Mouse (Mus musculus): Measurements from ENCODE around the gene Kcnmb1. TPM values are rescaled to one million over a fixed set of nuclear protein-coding genes. Genes with fewer than 3 reads are reported as not detected.

Kcnmb1 gene
- total and polyA plus RNA-seq, 2 experiments, result 0.01 TPM; not detected in 1

- Histone ChIP-seq H3K27me3 (ENCODE audit: control insufficient read depth, insufficient read depth, low read length) (no peaks in the 10 kb centered on the region), H3K9ac (ENCODE audit: low read depth, low read length) (no peak overlapping the region), H3K36me3 (ENCODE audit: control insufficient read depth, insufficient read depth, low read length) (no peaks in the 10 kb centered on the region), H3K27ac (replicated peaks; ENCODE audit: insufficient read depth, low read depth, low read length) (no peak overlapping the region), H3K4me3 (ENCODE audit: insufficient read depth, low read depth, low read length) (no peak overlapping the region), H3K4me1 (ENCODE audit: control insufficient read depth, insufficient read depth, low read length) (no peaks in the 10 kb centered on the region), H3K79me2 (ENCODE audit: control insufficient read depth, insufficient read depth, low read length) (no peaks in the 10 kb centered on the region)
- DNase-seq (ENCODE audit: extremely low read depth, low read depth, low spot score), result no peak
- TF ChIP-seq POLR2A (IDR thresholded peaks at IDR 0.05; ENCODE audit: extremely low read depth, insufficient read depth, low read length) (no peak), CTCF (IDR thresholded peaks at IDR 0.05; ENCODE audit: low read depth, low read length) (no peak)
- WGBS, result 82% methylated on average over 14 of the region's 14 CpGs
Measured at GRCm38 (mm10) chr11:33974341-33975040, 11.7 kb downstream of the Kcnmb1 start.

DNA sequence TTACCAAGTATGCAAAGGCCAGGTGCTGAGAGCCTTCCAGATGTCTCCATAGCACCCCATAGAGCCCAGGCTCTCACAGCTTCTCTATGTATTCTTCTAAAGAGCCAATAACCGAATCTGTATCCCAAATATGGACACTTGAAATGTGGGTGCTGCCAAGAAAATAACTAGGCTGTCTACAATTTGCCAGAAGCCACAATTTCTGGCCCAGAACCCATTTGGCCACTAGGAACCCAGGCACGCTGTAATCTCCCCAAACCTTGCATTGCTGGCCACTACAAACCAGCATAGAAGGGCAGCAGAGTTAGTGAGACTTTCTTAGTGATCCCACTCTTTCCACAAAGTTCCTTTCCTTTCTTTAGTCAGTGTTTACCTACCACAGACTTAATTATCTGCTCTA is 12.3 kb downstream of the Kcnmb1 start:
- no peaks in the 10 kb centered on the region for H3K79me2 ChIP-seq (ENCODE audit: control insufficient read depth, insufficient read depth, low read length)
- DNase-seq (ENCODE audit: extremely low read depth, low read depth, low spot score), result peak; percentile 2
- TF ChIP-seq CTCF (IDR thresholded peaks at IDR 0.05; ENCODE audit: low read depth, low read length), result no peak
- TF ChIP-seq POLR2A (IDR thresholded peaks at IDR 0.05; ENCODE audit: extremely low read depth, insufficient read depth, low read length), result no peak

DNA sequence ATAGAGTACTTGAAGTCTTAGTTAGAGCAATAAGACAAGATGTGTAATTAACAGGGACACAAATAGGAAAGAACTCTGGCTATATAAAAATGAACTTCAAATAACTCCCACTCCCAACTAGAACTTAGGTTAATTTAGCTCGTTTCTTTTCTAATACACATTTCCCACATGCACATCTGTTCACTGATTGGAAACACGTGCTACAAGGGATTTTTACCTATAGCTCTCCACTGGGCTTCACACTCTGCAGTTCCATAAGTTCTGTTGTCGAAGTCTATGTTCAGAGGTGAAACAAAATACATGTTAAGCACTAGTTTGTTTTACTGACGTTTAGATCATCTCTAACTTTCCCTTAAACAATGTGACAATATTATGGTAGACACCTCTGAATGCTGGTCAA is 17.3 kb downstream of the Kcnmb1 start:
- Histone ChIP-seq H3K9ac (ENCODE audit: low read depth, low read length) (no peak overlapping the region), H3K27me3 (ENCODE audit: control insufficient read depth, insufficient read depth, low read length) (no peaks in the 10 kb centered on the region), H3K27ac (replicated peaks; ENCODE audit: insufficient read depth, low read depth, low read length) (no peak overlapping the region), H3K4me3 (ENCODE audit: insufficient read depth, low read depth, low read length) (no peak overlapping the region), H3K4me1 (ENCODE audit: control insufficient read depth, insufficient read depth, low read length) (no peaks in the 10 kb centered on the region), H3K79me2 (ENCODE audit: control insufficient read depth, insufficient read depth, low read length) (no peaks in the 10 kb centered on the region), H3K36me3 (ENCODE audit: control insufficient read depth, insufficient read depth, low read length) (no peaks in the 10 kb centered on the region)
- TF ChIP-seq POLR2A (IDR thresholded peaks at IDR 0.05; ENCODE audit: extremely low read depth, insufficient read depth, low read length) (no peak), CTCF (IDR thresholded peaks at IDR 0.05; ENCODE audit: low read depth, low read length) (no peak)
- WGBS, result 77% methylated on average over 4 of the region's 4 CpGs
- no peak for DNase-seq (ENCODE audit: extremely low read depth, low read depth, low spot score)

More for the DNA sequence above, 12.3 kb downstream of the Kcnmb1 start:
- H3K36me3 ChIP-seq (ENCODE audit: control insufficient read depth, insufficient read depth, low read length), result no peaks in the 10 kb centered on the region
- H3K27ac ChIP-seq (replicated peaks; ENCODE audit: insufficient read depth, low read depth, low read length), result no peak overlapping the region
- no peaks in the 10 kb centered on the region for H3K27me3 ChIP-seq (ENCODE audit: control insufficient read depth, insufficient read depth, low read length)
- WGBS, result 83% methylated on average over 2 of the region's 2 CpGs
- H3K9ac ChIP-seq (ENCODE audit: low read depth, low read length), result no peak overlapping the region
- H3K4me3 ChIP-seq (ENCODE audit: insufficient read depth, low read depth, low read length), result no peak overlapping the region
- no peaks in the 10 kb centered on the region for H3K4me1 ChIP-seq (ENCODE audit: control insufficient read depth, insufficient read depth, low read length)

- Histone ChIP-seq H3K36me3 (ENCODE audit: control insufficient read depth, insufficient read depth, low read length) (no peaks in the 10 kb centered on the region), H3K79me2 (ENCODE audit: control insufficient read depth, insufficient read depth, low read length) (no peaks in the 10 kb centered on the region), H3K9ac (ENCODE audit: low read depth, low read length) (no peak overlapping the region), H3K4me3 (ENCODE audit: insufficient read depth, low read depth, low read length) (no peak overlapping the region), H3K27me3 (ENCODE audit: control insufficient read depth, insufficient read depth, low read length) (no peaks in the 10 kb centered on the region), H3K4me1 (ENCODE audit: control insufficient read depth, insufficient read depth, low read length) (no peaks in the 10 kb centered on the region), H3K27ac (replicated peaks; ENCODE audit: insufficient read depth, low read depth, low read length) (no peak overlapping the region)
- TF ChIP-seq POLR2A (IDR thresholded peaks at IDR 0.05; ENCODE audit: extremely low read depth, insufficient read depth, low read length), result no peak
- TF ChIP-seq CTCF (IDR thresholded peaks at IDR 0.05; ENCODE audit: low read depth, low read length), result no peak
- no peak for DNase-seq (ENCODE audit: extremely low read depth, low read depth, low spot score)
- 81% methylated on average over 2 of the region's 2 CpGs for WGBS
Measured at GRCm38 (mm10) chr11:33986525-33986924, 23.7 kb downstream of the Kcnmb1 start.

DNA sequence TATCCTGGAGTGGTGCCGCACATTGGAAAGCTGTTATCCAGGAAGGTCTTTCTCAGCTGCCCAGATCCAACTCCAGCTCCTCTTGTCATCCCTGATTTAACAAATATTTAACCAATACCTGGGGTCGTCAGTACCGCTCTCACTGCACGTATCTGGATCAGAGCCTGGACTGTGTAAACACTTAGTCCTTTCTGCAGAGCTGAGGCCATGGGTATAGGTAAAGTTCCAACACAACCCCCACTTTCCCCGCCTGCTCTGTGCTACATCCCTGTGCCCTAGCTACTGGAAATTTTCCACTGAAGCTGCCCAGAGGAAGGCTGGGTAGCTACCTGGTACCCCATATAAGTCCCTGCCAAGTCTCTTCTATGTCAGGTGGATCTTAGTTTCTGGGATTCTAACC is 27.2 kb downstream of the Kcnmb1 start:
- 28% methylated on average over 5 of the region's 5 CpGs for WGBS

DNA sequence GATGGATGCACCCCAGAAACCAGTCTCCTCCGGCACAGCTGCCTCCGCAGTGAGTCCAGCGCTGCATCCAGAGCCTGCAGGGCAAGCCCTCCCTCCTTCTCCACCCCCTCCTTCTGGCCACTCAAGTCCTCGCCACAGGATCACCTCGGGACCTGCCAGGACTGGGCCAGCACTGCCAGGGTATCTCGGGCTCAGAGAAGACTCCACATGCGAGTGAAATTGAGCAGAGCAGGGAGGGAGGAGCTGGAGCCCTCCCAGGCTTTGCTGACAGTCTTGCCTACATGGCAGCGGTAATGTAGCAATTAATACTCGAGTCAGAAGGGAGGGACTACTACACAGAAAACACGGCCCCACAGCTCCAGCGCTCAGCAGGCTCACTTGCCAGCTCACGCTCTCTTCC is 30.1 kb downstream of the Kcnmb1 start, which contains the start of gene Kcnip1:
Gene Kcnip1 (minus strand): TSS at position 215 of the 400 bp plus-strand sequence.
- Histone ChIP-seq H3K4me3 (ENCODE audit: insufficient read depth, low read depth, low read length) (no peak within 1 kb of the TSS), H3K79me2 (ENCODE audit: control insufficient read depth, insufficient read depth, low read length) (no peaks in the 10 kb centered on the region), H3K4me1 (ENCODE audit: control insufficient read depth, insufficient read depth, low read length) (no peaks in the 10 kb centered on the region), H3K27me3 (ENCODE audit: control insufficient read depth, insufficient read depth, low read length) (no peaks in the 10 kb centered on the region), H3K9ac (ENCODE audit: low read depth, low read length) (no peak within 1 kb of the TSS), H3K36me3 (ENCODE audit: control insufficient read depth, insufficient read depth, low read length) (no peaks in the 10 kb centered on the region), H3K27ac (replicated peaks; ENCODE audit: insufficient read depth, low read depth, low read length) (no peak within 1 kb of the TSS)
- DNase-seq (ENCODE audit: extremely low read depth, low read depth, low spot score), result no peak
- TF ChIP-seq POLR2A (IDR thresholded peaks at IDR 0.05; ENCODE audit: extremely low read depth, insufficient read depth, low read length) (no peak), CTCF (IDR thresholded peaks at IDR 0.05; ENCODE audit: low read depth, low read length) (no peak)
- WGBS, result 22% methylated on average over 12 of the region's 12 CpGs

More for the DNA sequence above, 27.2 kb downstream of the Kcnmb1 start:
- no peak overlapping the region for H3K27ac ChIP-seq (replicated peaks; ENCODE audit: insufficient read depth, low read depth, low read length)
- H3K9ac ChIP-seq (ENCODE audit: low read depth, low read length), result no peak overlapping the region
- TF ChIP-seq POLR2A (IDR thresholded peaks at IDR 0.05; ENCODE audit: extremely low read depth, insufficient read depth, low read length) (no peak), CTCF (IDR thresholded peaks at IDR 0.05; ENCODE audit: low read depth, low read length) (no peak)
- H3K27me3 ChIP-seq (ENCODE audit: control insufficient read depth, insufficient read depth, low read length), result no peaks in the 10 kb centered on the region
- no peaks in the 10 kb centered on the region for H3K4me1 ChIP-seq (ENCODE audit: control insufficient read depth, insufficient read depth, low read length)
- no peaks in the 10 kb centered on the region for H3K36me3 ChIP-seq (ENCODE audit: control insufficient read depth, insufficient read depth, low read length)
- no peaks in the 10 kb centered on the region for H3K79me2 ChIP-seq (ENCODE audit: control insufficient read depth, insufficient read depth, low read length)
- no peak overlapping the region for H3K4me3 ChIP-seq (ENCODE audit: insufficient read depth, low read depth, low read length)
- DNase-seq (ENCODE audit: extremely low read depth, low read depth, low spot score), result no peak

Data from liver, adult 2 months (tissue).